Mouse (Mus musculus) monocyte, adult 5-6 weeks (primary cell): Measurements from ENCODE around the gene Ppfia4. TPM values are rescaled to one million over a fixed set of nuclear protein-coding genes. Genes with fewer than 3 reads are reported as not detected.

Experiments
- ATAC-seq: fragments of 153-309, 156-312 bp; replicated peaks from 2 replicates; pipeline ENCODE4 v1.8.0; 2017; ENCODE audit warnings: mild to moderate bottlenecking; ENCODE audit not compliant: low TSS enrichment, insufficient number of reproducible peaks, severe bottlenecking, poor library complexity, low FRiP score
- total RNA-seq: library from RNA; stranded (forward); fragments of 200-1000, 200-491, 200-594 nt; gene quantifications from 3 replicates; pipeline ENCODE4 v1.2.3, GENCODE M21; 2017

The Ppfia4 gene
- total RNA-seq, 1 experiment from 2014 or later, result 28.3 TPM

GRCm38 (mm10) chr1:134311760-134312159, 21.0 kb downstream of the Ppfia4 start:
- no peak for ATAC-seq

DNA sequence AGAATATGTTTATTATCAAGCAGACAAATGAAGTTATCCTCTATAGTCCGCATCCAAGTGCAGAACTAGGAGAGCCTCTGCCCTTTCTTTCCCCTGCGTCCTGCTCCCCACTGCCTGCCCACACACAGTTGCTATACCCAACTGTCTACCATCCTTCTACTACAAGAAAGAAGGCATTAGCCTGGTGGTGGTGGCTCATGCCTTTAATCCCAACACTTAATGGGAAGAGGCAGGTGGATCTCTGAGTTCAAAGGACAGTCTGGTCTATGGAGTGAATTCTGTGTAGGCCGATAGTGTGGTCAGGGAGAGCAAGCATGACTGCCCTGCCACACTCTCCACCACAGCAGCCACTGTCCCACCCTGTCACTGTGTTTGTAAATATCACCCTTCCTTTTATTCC, 22.0 kb downstream of the Ppfia4 start:
- ATAC-seq, result no peak

DNA sequence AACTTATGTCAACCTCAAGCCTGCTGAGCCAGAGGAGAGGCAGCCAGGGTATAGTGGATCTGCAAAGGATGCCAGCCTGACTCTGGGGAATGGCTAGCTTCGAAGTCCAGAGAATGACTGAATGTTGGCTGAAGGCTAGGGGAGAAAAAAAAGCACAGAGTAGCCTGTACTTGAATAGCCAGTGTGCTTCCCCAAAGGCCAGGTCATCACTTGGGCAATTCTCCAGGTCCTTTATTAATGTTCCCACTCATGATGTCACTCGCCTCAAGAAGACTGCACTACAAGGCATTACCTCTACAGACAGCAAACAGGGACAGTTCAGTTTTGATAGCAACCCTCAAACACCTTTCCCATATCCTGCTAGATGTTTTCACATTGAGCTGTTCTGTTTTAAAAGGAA, 22.4 kb downstream of the Ppfia4 start:
- ATAC-seq, result no peak

DNA sequence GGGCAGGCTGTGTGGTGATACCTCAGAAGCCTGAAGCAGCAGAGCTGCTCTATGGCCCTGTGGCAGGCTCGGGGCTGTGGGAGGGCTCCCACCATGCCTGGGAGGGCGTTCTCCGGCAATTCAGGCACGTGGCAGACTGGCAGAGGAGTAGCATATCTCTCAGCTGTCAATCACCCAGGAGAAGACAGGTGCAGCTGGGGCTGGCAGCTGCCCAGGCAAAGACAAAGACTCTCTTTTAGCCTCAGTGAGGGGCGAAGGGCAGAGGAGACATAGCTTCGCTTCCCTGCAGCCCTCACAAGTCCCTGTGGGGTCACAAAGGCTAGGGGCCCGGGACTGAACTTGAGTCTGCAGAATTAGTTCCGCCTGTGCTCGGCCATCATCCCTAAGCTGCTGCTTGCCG, 25.3 kb downstream of the Ppfia4 start:
- ATAC-seq, result no peak

DNA sequence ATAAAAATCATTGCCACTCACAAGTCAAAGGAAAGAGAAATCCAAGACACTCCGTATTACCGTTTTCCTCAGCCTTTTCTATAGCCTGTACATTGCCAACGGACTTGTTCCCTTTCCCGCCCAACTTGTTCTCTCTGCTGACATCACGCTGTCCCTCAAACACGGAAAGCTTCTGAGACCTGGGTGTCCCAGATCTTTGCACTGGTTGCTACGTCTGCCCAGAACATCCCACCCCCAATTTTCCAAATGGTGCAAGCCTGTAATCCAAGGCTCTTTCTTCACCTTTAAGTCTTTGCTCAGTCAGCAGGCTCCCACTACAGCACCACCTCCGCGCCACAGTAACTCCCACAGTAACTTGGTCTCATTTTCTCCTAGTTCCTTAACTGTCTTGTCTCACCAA, 27.8 kb downstream of the Ppfia4 start:
- no peak for ATAC-seq

- ATAC-seq, result peak; percentile 72
Measured at GRCm38 (mm10) chr1:134302568-134303238, 30.0 kb downstream of the Ppfia4 start.

- no peak for ATAC-seq
Measured at GRCm38 (mm10) chr1:134298636-134299411, 33.9 kb downstream of the Ppfia4 start.

DNA sequence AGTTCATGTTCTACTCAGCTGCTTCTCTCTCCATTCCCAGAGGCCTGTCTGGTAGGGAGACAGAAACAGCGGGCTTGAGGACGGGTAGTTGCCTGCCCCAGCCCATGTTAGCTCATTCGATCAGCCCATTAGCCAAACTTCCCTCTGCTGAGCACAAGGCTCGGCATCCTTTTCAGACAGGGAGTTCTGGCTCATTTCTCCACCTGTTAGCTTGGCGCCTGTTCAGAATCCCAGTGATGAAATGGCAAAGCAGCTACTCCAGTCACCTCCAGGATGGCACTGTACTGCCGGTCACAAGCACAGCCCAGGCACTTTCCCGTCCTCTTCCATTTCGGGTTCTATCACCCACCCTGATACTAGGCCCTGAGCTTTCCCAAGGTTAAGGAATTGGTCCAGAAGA, 35.5 kb downstream of the Ppfia4 start:
- ATAC-seq, result no peak

GRCm38 (mm10) chr1:134293738-134294604, 38.8 kb downstream of the Ppfia4 start:
- ATAC-seq, result no peak

DNA sequence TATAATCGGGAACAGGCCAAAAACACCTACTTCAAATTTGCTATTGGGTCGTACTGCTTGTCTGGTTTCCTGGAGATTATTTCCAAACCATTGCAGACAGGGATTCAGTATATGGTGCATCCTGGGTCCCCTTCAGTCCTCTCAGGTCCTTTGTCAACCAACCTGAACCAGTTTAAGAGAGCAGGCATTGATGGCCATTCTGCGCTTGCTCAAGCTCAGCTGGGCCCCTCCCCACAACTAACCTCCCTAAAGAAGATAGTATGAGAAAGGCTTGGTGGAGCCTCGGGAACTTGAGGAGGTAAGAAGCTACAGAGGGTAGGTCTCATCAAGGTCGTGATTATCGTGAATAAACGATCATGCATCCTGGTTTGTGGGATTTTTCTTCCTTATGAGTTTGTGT, 39.5 kb downstream of the Ppfia4 start:
- ATAC-seq, result no peak

GRCm38 (mm10) chr1:134292601-134293000, 40.1 kb downstream of the Ppfia4 start:
- ATAC-seq, result no peak

DNA sequence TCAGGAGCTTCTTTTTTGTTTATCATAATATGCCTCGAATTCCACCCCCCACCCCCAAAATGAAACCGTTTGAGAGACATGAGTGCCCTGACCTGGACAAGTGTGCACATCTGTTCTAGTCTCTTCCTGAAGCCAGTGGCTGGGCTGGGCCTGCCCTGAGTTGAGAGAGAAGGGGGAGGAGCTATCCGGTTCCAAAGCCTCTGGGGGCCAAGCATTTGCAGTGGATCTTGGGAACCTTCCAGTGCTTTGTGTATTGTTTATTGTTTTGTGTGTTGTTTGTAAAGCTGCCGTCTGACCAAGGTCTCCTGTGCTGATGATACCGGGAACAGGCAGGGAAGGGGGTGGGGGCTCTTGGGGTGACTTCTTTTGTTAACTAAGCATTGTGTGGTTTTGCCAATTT, 40.7 kb downstream of the Ppfia4 start:
- ATAC-seq, result no peak

- ATAC-seq, result no peak
Measured at GRCm38 (mm10) chr1:134291555-134291954, 41.2 kb downstream of the Ppfia4 start.

DNA sequence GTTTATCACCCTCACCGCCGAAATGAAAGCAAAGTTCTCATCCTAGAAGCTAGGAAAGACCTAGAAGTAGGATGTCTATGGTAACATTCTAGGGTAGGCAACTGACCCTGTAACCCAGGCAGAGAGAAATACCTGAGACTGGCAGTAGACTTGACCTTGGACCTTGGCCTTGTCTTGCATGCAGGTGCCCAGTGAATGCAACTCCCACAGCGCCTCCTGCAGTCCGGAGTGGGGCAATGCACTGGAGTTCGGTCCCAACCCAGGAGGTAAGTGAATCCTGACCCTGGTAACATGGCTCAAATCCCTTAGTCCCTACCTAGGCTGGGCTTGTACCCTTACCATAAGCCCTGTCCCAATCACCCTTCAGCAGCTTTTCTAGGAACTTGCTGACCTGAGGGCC, 41.8 kb downstream of the Ppfia4 start:
- no peak for ATAC-seq

GRCm38 (mm10) chr1:134290300-134290699, 42.4 kb downstream of the Ppfia4 start:
- ATAC-seq, result no peak

DNA sequence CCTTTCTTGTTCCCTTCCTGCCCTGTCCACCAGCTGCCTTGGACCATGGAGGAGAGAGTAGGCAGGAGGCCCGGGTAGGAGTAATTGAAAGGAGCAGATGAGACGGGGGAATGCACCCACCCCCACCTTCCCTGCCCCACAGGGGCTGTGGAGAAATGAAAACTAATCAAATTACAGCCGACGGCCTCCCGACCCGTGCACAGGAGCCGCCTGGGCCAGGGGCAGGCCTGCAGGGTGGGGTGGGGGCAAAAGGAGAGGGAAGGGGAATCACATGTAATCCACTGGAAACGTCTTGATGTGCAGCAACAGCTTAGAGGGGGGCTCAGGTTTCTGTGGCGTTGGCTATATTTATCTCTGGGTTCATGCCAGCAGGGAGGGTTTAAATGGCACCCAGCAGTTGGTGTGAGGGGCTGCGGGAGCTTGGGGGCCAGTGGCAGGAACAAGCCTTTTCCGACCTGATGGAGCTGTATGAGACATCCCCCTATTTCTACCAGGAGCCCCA, 43.1 kb downstream of the Ppfia4 start, which contains the start of gene Myog:
Gene Myog, plus strand, starts transcription at position 392 of the 502 bp plus-strand sequence.
- ATAC-seq, result no peak

DNA sequence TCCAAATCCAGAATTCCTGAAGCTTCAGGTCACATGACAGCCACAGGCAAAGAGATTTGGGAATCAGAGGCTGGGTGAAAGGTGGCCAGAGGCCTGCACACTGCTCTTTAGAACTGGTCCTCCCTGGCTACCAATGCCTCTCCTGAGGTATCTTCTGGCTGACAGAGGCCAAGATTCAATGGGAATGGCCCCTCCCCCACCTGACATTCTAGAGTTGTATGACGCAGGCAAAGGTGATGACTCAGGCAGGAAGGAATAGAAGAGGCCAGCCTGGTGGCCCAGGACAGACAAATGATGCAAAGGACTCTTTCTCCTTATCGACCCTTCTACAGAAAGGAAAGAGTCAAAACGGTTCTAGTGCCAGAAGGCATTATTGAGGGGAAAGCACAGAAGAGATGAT, 44.5 kb downstream of the Ppfia4 start:
- no peak for ATAC-seq

DNA sequence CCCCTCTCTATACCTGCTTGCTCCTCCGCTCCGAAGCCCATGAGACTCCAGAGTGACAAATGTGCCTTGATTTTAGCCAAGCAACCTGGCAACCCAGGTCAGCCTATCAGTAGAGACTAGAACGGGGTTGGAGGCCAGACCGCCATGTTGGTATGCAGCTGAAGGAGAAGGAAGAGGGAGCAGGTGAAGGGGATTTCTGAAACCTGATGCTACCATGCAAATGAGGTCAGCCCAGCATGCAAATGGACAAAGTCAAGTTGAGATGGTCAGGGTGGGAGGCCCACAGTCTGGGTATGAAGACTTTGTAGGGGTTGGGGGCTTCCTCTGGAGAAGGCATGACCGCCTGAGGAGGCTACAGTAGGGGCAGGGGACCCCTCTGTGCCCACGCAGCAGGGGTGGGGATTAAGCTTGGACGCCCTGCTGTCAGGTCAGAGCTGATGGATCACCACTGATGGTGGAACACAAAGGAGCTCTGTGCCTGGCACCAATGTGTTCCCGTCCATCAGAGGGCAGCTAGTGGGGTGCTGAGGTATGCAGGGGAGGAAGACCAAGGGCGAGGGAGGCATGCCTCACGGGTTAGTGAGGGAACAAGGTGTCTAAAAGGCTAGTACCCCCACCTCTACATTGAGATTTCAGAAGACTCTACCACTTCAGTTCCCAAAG, 47.1 kb downstream of the Ppfia4 start:
- no peak for ATAC-seq

GRCm38 (mm10) chr1:134283108-134283507, 49.6 kb downstream of the Ppfia4 start:
- ATAC-seq, result no peak
